Mouse (Mus musculus): ENCODE data around the gene Nectin1. TPM values are rescaled to one million over a fixed set of nuclear protein-coding genes. Genes with fewer than 3 reads are reported as not detected.
A peak's percentile ranks its signal among the peaks of the same experiment; 100 is the strongest.

The Nectin1 gene
- polyA plus RNA-seq, 1 experiment from 2014 or later = 8.2 TPM

DNA sequence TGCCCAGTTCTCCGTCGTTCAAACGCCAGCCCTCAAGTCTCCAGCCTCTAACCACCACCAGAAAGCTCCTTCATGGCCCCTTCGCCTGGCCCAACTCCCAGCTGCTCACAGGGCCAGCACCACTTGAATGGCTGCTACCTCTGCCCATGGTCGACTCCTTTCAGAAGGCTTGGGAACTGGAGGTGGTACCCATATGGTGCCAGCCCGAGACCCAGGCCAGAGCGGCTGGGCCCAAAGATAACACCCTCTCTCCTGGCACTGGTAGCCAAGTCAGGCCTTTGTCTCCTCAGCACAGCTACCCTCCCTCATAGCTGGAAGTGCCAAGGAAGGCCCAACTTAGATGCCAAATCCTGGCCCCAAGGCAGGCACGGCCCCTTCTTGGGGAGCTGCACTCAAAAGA is 89.4 kb downstream of the Nectin1 start:
- Histone ChIP-seq H3K4me3 (ENCODE audit: low read depth, low read length) (no peak overlapping the region), H3K4me2 (replicated peaks; ENCODE audit: low read depth, low read length) (no peak overlapping the region), H3K27me3 (replicated peaks; ENCODE audit: insufficient read depth, low read length) (no peaks in the 10 kb centered on the region), H3K27ac (ENCODE audit: low read length) (no peak overlapping the region), H3K36me3 (ENCODE audit: insufficient read depth, low read length) (no peaks in the 10 kb centered on the region), H3K4me1 (ENCODE audit: insufficient read depth, low read depth, low read length) (no peaks in the 10 kb centered on the region), H3K9ac (replicated peaks; ENCODE audit: low read depth) (no peak overlapping the region), H3K9me3 (ENCODE audit: low read length) (no peaks in the 10 kb centered on the region)
- ATAC-seq (no peak), DNase-seq (ENCODE audit: low spot score) (no peak)
- TF ChIP-seq CTCF (IDR thresholded peaks at IDR 0.05) = no peak
- TF ChIP-seq EP300 (IDR thresholded peaks at IDR 0.05) = no peak
- 80% methylated on average over 8 of the region's 8 CpGs for WGBS

- H3K9me3 ChIP-seq (ENCODE audit: low read length) = no peaks in the 10 kb centered on the region
- H3K9ac ChIP-seq (replicated peaks; ENCODE audit: low read depth) = no peak overlapping the region
- H3K4me3 ChIP-seq (ENCODE audit: low read depth, low read length) = no peak overlapping the region
- TF ChIP-seq CTCF (IDR thresholded peaks at IDR 0.05) (no peak), EP300 (IDR thresholded peaks at IDR 0.05) (no peak)
- H3K4me2 ChIP-seq (replicated peaks; ENCODE audit: low read depth, low read length) = no peak overlapping the region
- 77% methylated on average over 12 of the region's 13 CpGs for WGBS
- ATAC-seq (no peak), DNase-seq (ENCODE audit: low spot score) (no peak)
- no peaks in the 10 kb centered on the region for H3K4me1 ChIP-seq (ENCODE audit: insufficient read depth, low read depth, low read length)
- H3K27me3 ChIP-seq (replicated peaks; ENCODE audit: insufficient read depth, low read length) = no peaks in the 10 kb centered on the region
- H3K36me3 ChIP-seq (ENCODE audit: insufficient read depth, low read length) = no peaks in the 10 kb centered on the region
- no peak overlapping the region for H3K27ac ChIP-seq (ENCODE audit: low read length)
Measured at GRCm38 (mm10) chr9:43834283-43834682, 90.5 kb downstream of the Nectin1 start.

DNA sequence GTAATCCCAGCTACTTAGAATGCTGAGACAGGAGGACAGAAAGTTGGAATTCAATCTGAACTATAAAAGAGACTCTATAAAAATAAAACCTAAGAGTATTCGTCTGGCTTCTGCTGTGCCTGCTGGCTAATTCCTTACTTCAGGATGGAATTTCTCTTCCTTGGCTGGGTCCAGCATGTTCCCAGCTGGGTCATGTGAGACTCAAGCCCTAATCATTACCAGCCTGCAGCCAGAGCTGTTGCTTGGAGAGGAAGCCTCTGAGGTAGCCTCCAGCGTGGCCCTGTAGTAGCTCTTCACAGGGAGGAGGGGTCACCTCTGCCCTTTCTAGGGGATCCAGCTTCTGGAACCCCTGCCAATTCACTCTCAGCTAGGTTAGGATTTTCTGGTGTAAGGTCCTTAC is 94.8 kb downstream of the Nectin1 start:
- H3K9ac ChIP-seq (replicated peaks; ENCODE audit: low read depth) = no peak overlapping the region
- 63% methylated on average over 2 of the region's 2 CpGs for WGBS
- H3K9me3 ChIP-seq (ENCODE audit: low read length) = no peaks in the 10 kb centered on the region
- no peak for DNase-seq (ENCODE audit: low spot score)
- no peaks in the 10 kb centered on the region for H3K4me1 ChIP-seq (ENCODE audit: insufficient read depth, low read depth, low read length)
- no peak for TF ChIP-seq EP300 (IDR thresholded peaks at IDR 0.05)
- TF ChIP-seq CTCF (IDR thresholded peaks at IDR 0.05) = no peak
- no peak for ATAC-seq
- H3K36me3 ChIP-seq (ENCODE audit: insufficient read depth, low read length) = no peaks in the 10 kb centered on the region
- H3K4me2 ChIP-seq (replicated peaks; ENCODE audit: low read depth, low read length) = no peak overlapping the region
- H3K27ac ChIP-seq (ENCODE audit: low read length) = no peak overlapping the region
- no peak overlapping the region for H3K4me3 ChIP-seq (ENCODE audit: low read depth, low read length)
- H3K27me3 ChIP-seq (replicated peaks; ENCODE audit: insufficient read depth, low read length) = no peaks in the 10 kb centered on the region

DNA sequence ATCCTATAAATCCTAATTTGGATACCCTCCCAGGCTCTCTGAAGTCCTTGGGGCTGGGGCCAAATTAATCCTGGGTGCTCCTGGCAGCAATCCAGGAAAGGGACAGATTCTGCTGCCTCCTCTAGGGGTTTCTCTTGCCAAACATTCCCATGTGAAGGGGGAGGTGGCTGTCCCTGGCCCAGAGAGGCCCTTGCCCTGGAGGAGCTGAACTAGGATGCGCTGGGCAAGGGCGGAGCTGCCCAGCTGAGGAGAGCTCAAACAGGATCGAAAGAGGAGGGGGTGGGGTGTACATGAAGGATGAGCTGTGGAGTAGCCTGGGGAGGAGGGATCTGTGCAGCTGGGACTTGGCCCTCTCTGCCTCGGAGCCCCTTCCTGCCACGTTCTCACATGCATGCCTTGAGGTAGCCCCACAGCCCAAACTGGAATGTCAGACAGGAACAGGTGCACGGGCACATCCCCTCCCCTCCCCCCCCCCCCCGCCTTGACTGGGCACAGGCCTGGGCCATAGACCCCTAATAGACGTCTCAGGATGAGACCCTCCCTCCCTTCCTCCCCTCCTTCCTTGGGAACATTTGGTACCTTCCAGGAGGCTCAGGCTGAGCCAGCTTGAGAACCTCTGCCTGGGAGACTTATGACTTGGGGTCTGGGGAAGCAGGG is 99.3 kb downstream of the Nectin1 start:
- Histone ChIP-seq H3K4me1 (ENCODE audit: insufficient read depth, low read depth, low read length) (no peaks in the 10 kb centered on the region), H3K9ac (replicated peaks; ENCODE audit: low read depth) (no peak overlapping the region), H3K9me3 (ENCODE audit: low read length) (no peaks in the 10 kb centered on the region), H3K4me2 (replicated peaks; ENCODE audit: low read depth, low read length) (no peak overlapping the region), H3K4me3 (ENCODE audit: low read depth, low read length) (no peak overlapping the region), H3K36me3 (ENCODE audit: insufficient read depth, low read length) (no peaks in the 10 kb centered on the region), H3K27ac (ENCODE audit: low read length) (no peak overlapping the region), H3K27me3 (replicated peaks; ENCODE audit: insufficient read depth, low read length) (peaks cover 7% of the 10 kb centered on the region; the same call in 1 of the 2 replicates)
- DNase-seq (ENCODE audit: low spot score) (peak; percentile 31), ATAC-seq (peak; percentile 79)
- TF ChIP-seq EP300 (IDR thresholded peaks at IDR 0.05) (no peak), CTCF (IDR thresholded peaks at IDR 0.05) (no peak)
- 2% methylated on average over 7 of the region's 8 CpGs for WGBS

GRCm38 (mm10) chr9:43843711-43844127 is 99.9 kb downstream of the Nectin1 start:
- H3K36me3 ChIP-seq (ENCODE audit: insufficient read depth, low read length) = no peaks in the 10 kb centered on the region
- H3K27me3 ChIP-seq (replicated peaks; ENCODE audit: insufficient read depth, low read length) = peaks cover 7% of the 10 kb centered on the region; the same call in 1 of the 2 replicates
- 0% methylated on average over 2 of the region's 3 CpGs for WGBS
- peak; percentile 12 for DNase-seq (ENCODE audit: low spot score)
- TF ChIP-seq EP300 (IDR thresholded peaks at IDR 0.05) (no peak), CTCF (IDR thresholded peaks at IDR 0.05) (no peak)
- H3K9me3 ChIP-seq (ENCODE audit: low read length) = no peaks in the 10 kb centered on the region
- peak; percentile 64 for ATAC-seq
- H3K4me2 ChIP-seq (replicated peaks; ENCODE audit: low read depth, low read length) = no peak overlapping the region
- no peaks in the 10 kb centered on the region for H3K4me1 ChIP-seq (ENCODE audit: insufficient read depth, low read depth, low read length)
- no peak overlapping the region for H3K27ac ChIP-seq (ENCODE audit: low read length)
- H3K4me3 ChIP-seq (ENCODE audit: low read depth, low read length) = no peak overlapping the region
- H3K9ac ChIP-seq (replicated peaks; ENCODE audit: low read depth) = no peak overlapping the region

DNA sequence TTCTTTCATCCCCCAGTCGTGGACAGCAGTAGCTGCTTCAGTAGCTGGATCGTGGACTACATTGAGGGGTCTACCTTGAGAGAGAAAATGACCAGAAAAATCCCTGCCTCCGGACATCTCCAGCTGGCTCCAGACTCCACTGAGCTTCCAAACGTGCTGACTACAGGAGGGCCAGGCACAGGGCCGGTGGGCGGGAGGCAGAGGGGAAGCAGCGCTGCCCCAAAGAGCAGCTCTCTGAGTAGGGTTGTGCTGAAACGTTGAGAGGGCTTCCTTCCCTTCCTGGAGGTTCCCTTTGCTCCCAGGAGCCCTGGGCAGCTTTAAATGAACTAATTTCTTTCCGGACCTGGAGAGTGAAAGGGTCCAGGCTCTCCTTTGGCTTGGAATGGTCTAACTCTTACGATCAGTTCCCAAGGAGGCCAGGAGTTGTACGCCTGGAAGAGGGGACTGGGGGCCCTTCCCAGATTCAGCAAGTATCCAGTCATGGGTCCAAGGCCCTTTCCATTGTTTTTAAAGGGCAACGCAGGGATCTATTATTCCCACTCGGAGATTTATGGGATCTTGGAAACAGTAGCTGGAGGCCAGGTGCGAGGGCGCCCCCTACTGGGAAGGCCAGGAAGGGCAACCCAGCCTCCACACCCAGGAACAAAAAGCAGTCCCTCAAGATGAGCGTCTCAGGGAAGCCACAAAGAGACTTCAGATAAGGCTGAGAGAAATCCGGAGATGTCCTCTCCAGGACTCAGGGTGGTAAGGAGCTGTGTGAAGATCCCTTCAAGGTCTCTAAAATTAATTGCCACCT is 102.1 kb downstream of the Nectin1 start:
- WGBS = 13% methylated on average over 17 of the region's 17 CpGs
- ATAC-seq = no peak
- Histone ChIP-seq H3K9ac (replicated peaks; ENCODE audit: low read depth) (no peak overlapping the region), H3K36me3 (ENCODE audit: insufficient read depth, low read length) (no peaks in the 10 kb centered on the region), H3K4me1 (ENCODE audit: insufficient read depth, low read depth, low read length) (no peaks in the 10 kb centered on the region), H3K27ac (ENCODE audit: low read length) (no peak overlapping the region), H3K9me3 (ENCODE audit: low read length) (no peaks in the 10 kb centered on the region), H3K4me3 (ENCODE audit: low read depth, low read length) (no peak overlapping the region), H3K27me3 (replicated peaks; ENCODE audit: insufficient read depth, low read length) (peaks cover 7% of the 10 kb centered on the region; the same call in 1 of the 2 replicates), H3K4me2 (replicated peaks; ENCODE audit: low read depth, low read length) (no peak overlapping the region)
- peak; percentile 51 for DNase-seq (ENCODE audit: low spot score)
- TF ChIP-seq CTCF (IDR thresholded peaks at IDR 0.05) (peak; percentile 82), EP300 (IDR thresholded peaks at IDR 0.05) (no peak)
